Mouse (Mus musculus): ENCODE data around the gene Mief2. TPM values are rescaled to one million over a fixed set of nuclear protein-coding genes. Genes with fewer than 3 reads are reported as not detected.

Gene Mief2
- polyA plus RNA-seq, 1 experiment from 2014 or later: 16.1 TPM

DNA sequence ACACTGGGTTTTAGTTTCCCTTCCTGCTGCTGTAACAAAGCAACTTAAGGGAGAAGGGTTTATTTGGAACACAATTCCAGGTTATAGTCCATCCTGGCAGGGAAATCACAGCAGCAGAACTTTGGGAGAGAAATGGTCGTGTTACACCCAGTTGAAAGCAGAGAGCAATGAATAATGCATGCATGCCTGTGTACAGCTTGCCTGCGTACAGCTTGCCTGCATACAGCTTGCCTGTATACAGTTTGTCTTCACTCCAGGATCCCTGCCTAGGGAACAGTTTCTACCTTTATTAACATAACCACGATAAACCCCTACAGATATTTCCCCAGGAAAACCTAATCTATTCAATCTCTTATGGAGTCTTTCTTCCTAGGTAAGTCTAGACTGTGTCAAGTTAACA, 42.6 kb downstream of the Mief2 start:
- Histone ChIP-seq H3K36me3 (ENCODE audit: poor library complexity, severe bottlenecking) (no peaks in the 10 kb centered on the region), H3K27me3 (no peaks in the 10 kb centered on the region), H3K27ac (no peak overlapping the region), H3K9ac (no peak overlapping the region), H3K9me3 (replicated peaks) (no peaks in the 10 kb centered on the region), H3K4me1 (peaks cover 19% of the 10 kb centered on the region), H3K4me2 (no peak overlapping the region), H3K4me3 (no peak overlapping the region)
- WGBS: 75% methylated on average over 3 of the region's 3 CpGs
- no peak for ATAC-seq

DNA sequence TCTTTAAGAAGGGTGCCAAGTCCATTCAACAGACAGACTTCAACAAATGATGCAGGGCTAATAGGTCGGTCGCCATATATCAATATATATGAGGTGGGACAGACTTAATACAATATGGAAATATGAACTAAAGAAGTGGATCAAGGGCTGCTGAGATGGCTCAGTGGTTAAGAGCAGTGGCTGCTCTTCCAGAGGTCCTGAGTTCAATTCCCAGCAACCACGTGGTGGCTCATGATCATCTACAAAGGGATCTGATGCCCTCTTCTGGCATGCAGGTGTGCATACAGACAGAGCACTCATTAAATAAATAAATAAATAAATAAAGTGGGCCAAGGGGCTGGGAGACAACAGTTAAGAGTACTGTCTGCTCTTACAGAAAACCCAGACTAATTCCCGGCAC, 44.0 kb downstream of the Mief2 start:
- H3K4me3 ChIP-seq: no peak overlapping the region
- no peak for ATAC-seq
- peaks cover 27% of the 10 kb centered on the region for H3K4me1 ChIP-seq
- no peaks in the 10 kb centered on the region for H3K36me3 ChIP-seq (ENCODE audit: poor library complexity, severe bottlenecking)
- H3K9ac ChIP-seq: no peak overlapping the region
- no peaks in the 10 kb centered on the region for H3K27me3 ChIP-seq
- no peak overlapping the region for H3K27ac ChIP-seq
- H3K4me2 ChIP-seq: no peak overlapping the region
- 81% methylated on average over 4 of the region's 4 CpGs for WGBS
- H3K9me3 ChIP-seq (replicated peaks): no peaks in the 10 kb centered on the region

GRCm38 (mm10) chr11:60774158-60774689, 46.0 kb downstream of the Mief2 start:
- no peak for ATAC-seq
- H3K9me3 ChIP-seq (replicated peaks): no peaks in the 10 kb centered on the region
- no peak overlapping the region for H3K27ac ChIP-seq
- no peak overlapping the region for H3K4me3 ChIP-seq
- 81% methylated on average over 3 of the region's 3 CpGs for WGBS
- peaks cover 40% of the 10 kb centered on the region for H3K4me1 ChIP-seq
- no peaks in the 10 kb centered on the region for H3K27me3 ChIP-seq
- H3K4me2 ChIP-seq: no peak overlapping the region
- peaks cover 6% of the 10 kb centered on the region; the same call in 1 of the 2 replicates for H3K36me3 ChIP-seq (ENCODE audit: poor library complexity, severe bottlenecking)
- no peak overlapping the region for H3K9ac ChIP-seq

DNA sequence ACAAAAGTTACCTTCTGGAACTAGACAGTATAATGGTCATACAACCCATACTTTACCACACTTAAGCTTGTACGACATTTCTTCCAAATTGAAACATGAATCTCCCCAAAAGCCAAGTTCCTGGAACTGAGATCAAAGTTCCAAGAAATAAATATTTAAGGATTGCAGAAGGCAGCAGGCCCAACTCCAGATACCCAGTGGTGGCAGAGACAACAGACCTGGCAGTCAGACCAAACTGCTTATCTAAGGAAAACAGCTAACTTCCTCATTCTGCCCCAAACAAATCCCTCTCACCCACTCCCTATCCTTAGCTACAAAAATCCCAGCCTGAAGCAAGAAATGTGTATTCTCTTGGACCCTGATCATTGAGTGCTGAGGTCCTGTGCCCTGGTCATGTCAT, 46.6 kb downstream of the Mief2 start:
- Histone ChIP-seq H3K27ac (no peak overlapping the region), H3K4me2 (peak overlapping the region; percentile 86), H3K36me3 (ENCODE audit: poor library complexity, severe bottlenecking) (peaks cover 12% of the 10 kb centered on the region), H3K4me1 (peaks cover 47% of the 10 kb centered on the region), H3K27me3 (no peaks in the 10 kb centered on the region), H3K9ac (no peak overlapping the region), H3K4me3 (no peak overlapping the region), H3K9me3 (replicated peaks) (no peaks in the 10 kb centered on the region)
- no peak for ATAC-seq
- WGBS: 86% methylated on average over 1 of the region's 1 CpGs

- 53% methylated on average over 6 of the region's 6 CpGs for WGBS
- peaks cover 17% of the 10 kb centered on the region for H3K36me3 ChIP-seq (ENCODE audit: poor library complexity, severe bottlenecking)
- no peak overlapping the region for H3K27ac ChIP-seq
- H3K4me2 ChIP-seq: peak overlapping the region; percentile 86
- no peak for ATAC-seq
- no peaks in the 10 kb centered on the region for H3K9me3 ChIP-seq (replicated peaks)
- no peaks in the 10 kb centered on the region for H3K27me3 ChIP-seq
- H3K4me1 ChIP-seq: peaks cover 54% of the 10 kb centered on the region
- peak overlapping the region; percentile 80; the same call in 1 of the 2 replicates for H3K9ac ChIP-seq
- H3K4me3 ChIP-seq: peak overlapping the region; percentile 91
Observed at GRCm38 (mm10) chr11:60775578-60775977, 47.4 kb downstream of the Mief2 start.

DNA sequence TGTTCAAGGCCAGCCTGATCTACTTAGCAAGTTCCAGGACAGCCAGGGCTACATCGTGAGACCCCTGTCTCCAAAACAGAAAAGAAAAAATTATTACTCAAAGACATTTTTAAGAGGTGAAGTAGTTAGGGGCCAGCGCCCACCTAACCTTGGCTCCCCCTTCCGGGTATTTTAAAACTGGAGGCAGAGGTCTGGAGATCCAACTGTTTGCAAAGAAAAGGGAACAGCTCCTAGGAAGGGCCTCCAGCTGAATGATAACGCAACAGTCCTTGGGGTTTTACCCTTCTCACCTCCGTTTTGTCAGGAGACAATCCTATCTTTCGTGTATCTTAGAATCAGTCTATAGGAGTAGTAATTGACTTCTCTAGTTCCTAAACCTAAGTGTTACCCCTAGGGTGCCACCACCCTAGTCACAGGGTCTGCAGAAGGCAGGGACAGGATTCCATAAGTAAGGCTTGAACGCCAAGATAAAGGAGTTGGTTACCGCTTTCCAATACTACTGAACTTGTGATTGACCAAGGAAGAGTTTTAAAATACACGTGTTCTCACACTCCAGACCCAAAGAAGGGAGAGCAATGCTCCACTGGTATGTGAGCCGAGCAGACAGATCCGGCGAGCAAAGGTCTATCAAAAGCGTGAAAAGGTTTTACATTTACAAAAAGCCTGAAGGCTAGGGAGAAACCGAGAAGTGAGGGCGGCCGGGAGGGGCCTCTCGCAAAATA, 48.1 kb downstream of the Mief2 start:
- WGBS: 5% methylated on average over 17 of the region's 17 CpGs

DNA sequence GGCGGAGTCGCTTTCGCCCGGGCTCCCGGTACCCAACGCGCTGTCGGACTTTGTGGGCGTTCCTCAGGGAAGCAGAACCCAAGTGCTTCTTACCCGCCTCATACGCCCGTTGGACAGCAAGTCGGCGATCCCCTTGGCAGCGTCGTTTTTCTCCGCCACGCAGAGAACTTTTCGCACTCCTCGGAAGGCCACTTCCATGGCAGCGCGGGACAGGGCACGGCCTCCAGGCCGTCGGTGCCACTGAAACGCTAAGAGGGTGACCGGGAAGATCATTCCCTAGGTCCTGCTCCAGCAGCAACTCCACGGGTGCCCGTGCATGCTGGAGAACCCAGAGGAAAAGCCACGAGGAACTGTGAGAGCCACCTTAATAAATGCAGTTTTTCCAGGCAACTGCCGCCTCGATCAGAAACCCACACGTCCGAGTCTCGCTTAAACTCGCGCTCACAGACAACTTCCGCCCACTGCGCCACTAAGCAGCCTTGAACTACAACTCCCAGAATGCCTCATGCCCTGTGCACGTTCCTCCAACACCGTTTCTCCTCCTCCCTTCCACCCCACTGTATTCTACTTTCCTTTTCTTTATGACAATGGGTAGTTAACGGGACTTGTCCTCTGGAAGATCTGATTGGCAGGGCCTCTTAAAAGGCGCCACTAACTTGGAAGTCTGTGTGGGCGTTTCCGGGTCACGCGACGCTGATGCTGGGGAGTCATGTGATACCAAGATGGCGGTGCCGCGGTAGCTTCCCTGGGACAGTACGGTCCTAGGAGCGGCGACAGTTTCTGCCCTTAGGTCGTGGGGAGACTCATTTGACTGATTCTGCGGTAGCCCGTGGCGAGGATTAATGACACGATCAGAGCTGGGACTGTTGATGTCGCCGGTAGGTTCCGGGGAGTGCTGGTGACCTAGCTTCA, 48.9 kb downstream of the Mief2 start, which contains the start of the genes Top3a and Smcr8:
Top3a (minus strand) TSS at position 537 of the 912 bp plus-strand sequence.
Smcr8 (plus strand) TSS at position 696 of the 912 bp plus-strand sequence.
- under 1% methylated on average over 62 of the region's 62 CpGs for WGBS
- Histone ChIP-seq H3K4me2 (peak within 1 kb of the TSS; percentile 86), H3K27me3 (no peaks in the 10 kb centered on the region), H3K9ac (peak within 1 kb of the TSS; percentile 80), H3K4me1 (peaks cover 69% of the 10 kb centered on the region), H3K36me3 (ENCODE audit: poor library complexity, severe bottlenecking) (peaks cover 26% of the 10 kb centered on the region), H3K9me3 (replicated peaks) (no peaks in the 10 kb centered on the region), H3K27ac (peak within 1 kb of the TSS; percentile 70), H3K4me3 (peak within 1 kb of the TSS; percentile 91)
- ATAC-seq: peak; percentile 99

More for the DNA sequence above, 48.1 kb downstream of the Mief2 start:
- Histone ChIP-seq H3K4me2 (peak overlapping the region; percentile 86), H3K9me3 (replicated peaks) (no peaks in the 10 kb centered on the region), H3K9ac (peak overlapping the region; percentile 80), H3K36me3 (ENCODE audit: poor library complexity, severe bottlenecking) (peaks cover 22% of the 10 kb centered on the region), H3K4me1 (peaks cover 61% of the 10 kb centered on the region), H3K4me3 (peak overlapping the region; percentile 91), H3K27ac (no peak overlapping the region), H3K27me3 (no peaks in the 10 kb centered on the region)
- no peak for ATAC-seq

GRCm38 (mm10) chr11:60777801-60778370, 49.7 kb downstream of the Mief2 start:
- ATAC-seq: no peak
- no peaks in the 10 kb centered on the region for H3K9me3 ChIP-seq (replicated peaks)
- WGBS: 27% methylated on average over 16 of the region's 16 CpGs

DNA sequence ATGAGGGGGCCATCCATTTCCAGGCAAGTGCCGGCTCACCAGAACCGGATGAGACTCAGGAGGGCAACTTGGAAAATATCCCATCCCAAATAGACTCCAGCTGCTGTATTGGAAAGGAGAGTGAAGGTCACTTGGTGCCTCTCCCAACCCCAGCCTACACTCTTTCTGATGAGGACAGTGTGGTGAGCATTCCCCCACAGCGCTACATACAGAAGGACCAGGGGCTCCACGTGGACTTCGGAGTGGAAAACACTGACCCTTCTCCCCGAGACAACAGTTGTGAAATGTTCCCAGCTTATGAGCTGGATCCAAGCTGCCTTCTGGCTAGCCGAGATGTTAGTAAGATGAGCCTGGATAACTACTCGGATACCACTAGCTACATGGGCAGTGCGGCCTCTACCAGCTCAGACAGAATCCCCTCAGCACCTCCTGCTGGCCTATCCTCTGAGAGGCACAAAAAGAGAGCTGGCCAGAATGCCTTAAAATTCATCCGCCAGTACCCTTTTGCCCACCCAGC, 51.5 kb downstream of the Mief2 start:
- peak overlapping the region; percentile 56 for H3K9ac ChIP-seq
- H3K4me1 ChIP-seq: peaks cover 70% of the 10 kb centered on the region
- no peak overlapping the region for H3K27ac ChIP-seq
- H3K36me3 ChIP-seq (ENCODE audit: poor library complexity, severe bottlenecking): peaks cover 47% of the 10 kb centered on the region
- 90% methylated on average over 10 of the region's 10 CpGs for WGBS
- no peak for ATAC-seq
- H3K9me3 ChIP-seq (replicated peaks): no peaks in the 10 kb centered on the region
- H3K27me3 ChIP-seq: no peaks in the 10 kb centered on the region
- H3K4me3 ChIP-seq: peak overlapping the region; percentile 6
- H3K4me2 ChIP-seq: peak overlapping the region; percentile 54

More at GRCm38 (mm10) chr11:60777801-60778370, 49.7 kb downstream of the Mief2 start:
- H3K27me3 ChIP-seq: no peaks in the 10 kb centered on the region
- H3K9ac ChIP-seq: peak overlapping the region; percentile 80
- peaks cover 31% of the 10 kb centered on the region for H3K36me3 ChIP-seq (ENCODE audit: poor library complexity, severe bottlenecking)
- peak overlapping the region; percentile 86 for H3K4me2 ChIP-seq
- no peak overlapping the region for H3K27ac ChIP-seq
- peak overlapping the region; percentile 91 for H3K4me3 ChIP-seq
- peaks cover 77% of the 10 kb centered on the region for H3K4me1 ChIP-seq

All from forebrain, embryonic 13.5 days (tissue).